Mouse (Mus musculus): Measurements from ENCODE around the gene Larp4b. TPM values are rescaled to one million over a fixed set of nuclear protein-coding genes. Genes with fewer than 3 reads are reported as not detected.

Gene Larp4b
- polyA plus RNA-seq, 1 experiment from 2014 or later, result 37.6 TPM

GRCm38 (mm10) chr13:9082128-9082883, 11.4 kb upstream of the Larp4b start:
- no peaks in the 10 kb centered on the region for H3K36me3 ChIP-seq
- no peaks in the 10 kb centered on the region for H3K27me3 ChIP-seq (replicated peaks)
- 72% methylated on average over 14 of the region's 14 CpGs for WGBS
- H3K27ac ChIP-seq, result no peak overlapping the region
- ATAC-seq (ENCODE audit: insufficient read depth, low FRiP score, low read depth), result no peak
- H3K4me3 ChIP-seq (replicated peaks), result no peak overlapping the region
- no peaks in the 10 kb centered on the region for H3K4me1 ChIP-seq
- H3K9ac ChIP-seq, result no peak overlapping the region
- no peaks in the 10 kb centered on the region for H3K9me3 ChIP-seq
- no peak overlapping the region for H3K4me2 ChIP-seq

DNA sequence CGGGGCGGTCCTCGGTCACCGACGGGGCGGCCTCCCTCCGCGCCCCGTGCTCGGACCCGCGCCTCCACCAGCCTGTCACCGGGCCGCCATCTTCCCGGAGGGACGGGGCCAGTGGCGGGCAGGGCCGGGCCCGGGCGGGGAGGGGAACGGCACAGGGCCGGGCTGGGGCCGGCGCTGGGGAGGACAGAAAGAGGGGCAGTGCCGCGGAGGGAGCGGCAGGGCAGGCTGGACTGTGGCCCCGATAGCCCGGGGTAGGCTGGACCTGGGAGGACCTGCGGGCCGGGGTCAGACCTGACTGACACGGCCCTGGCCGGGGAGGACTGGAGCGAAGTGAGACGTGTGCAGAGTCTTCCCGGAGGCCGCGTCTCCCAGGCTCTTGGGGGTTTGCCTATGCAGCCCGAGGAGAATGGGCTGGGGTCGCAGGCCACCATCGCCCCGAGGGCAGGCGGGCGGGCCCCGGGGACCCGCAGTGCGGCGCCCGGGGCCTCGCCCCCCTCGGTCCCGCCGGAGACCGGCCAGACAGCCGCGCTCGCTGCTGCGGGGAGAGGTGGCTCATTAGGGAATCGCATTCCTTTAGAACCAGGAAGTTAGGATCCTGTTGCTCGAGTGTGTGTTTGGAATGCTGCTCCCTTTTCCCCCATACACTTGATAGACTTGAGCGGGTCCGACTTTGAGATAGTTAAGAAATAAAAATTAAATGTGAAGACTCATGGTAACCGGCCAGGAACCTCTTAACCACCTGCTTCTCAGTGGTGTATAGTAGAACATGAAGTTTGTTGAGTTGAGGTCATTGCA, 702 bp downstream of the Larp4b start:
- WGBS, result under 1% methylated on average over 56 of the region's 63 CpGs
- H3K36me3 ChIP-seq, result no peaks in the 10 kb centered on the region
- H3K9ac ChIP-seq, result peak overlapping the region; percentile 98
- peak overlapping the region; percentile 58 for H3K4me2 ChIP-seq
- H3K9me3 ChIP-seq, result no peaks in the 10 kb centered on the region
- no peaks in the 10 kb centered on the region for H3K27me3 ChIP-seq (replicated peaks)
- peaks cover 9% of the 10 kb centered on the region for H3K4me1 ChIP-seq
- H3K4me3 ChIP-seq (replicated peaks), result peak overlapping the region; percentile 96
- peak; percentile 44 for ATAC-seq (ENCODE audit: insufficient read depth, low FRiP score, low read depth)
- peak overlapping the region; percentile 97 for H3K27ac ChIP-seq

GRCm38 (mm10) chr13:9099289-9099688, 5.6 kb downstream of the Larp4b start:
- 65% methylated on average over 5 of the region's 5 CpGs for WGBS
- H3K4me1 ChIP-seq, result peaks cover 9% of the 10 kb centered on the region
- no peaks in the 10 kb centered on the region for H3K36me3 ChIP-seq
- H3K27ac ChIP-seq, result no peak overlapping the region
- H3K9ac ChIP-seq, result no peak overlapping the region
- no peaks in the 10 kb centered on the region for H3K27me3 ChIP-seq (replicated peaks)
- no peak overlapping the region for H3K4me3 ChIP-seq (replicated peaks)
- H3K4me2 ChIP-seq, result no peak overlapping the region
- ATAC-seq (ENCODE audit: insufficient read depth, low FRiP score, low read depth), result no peak
- no peaks in the 10 kb centered on the region for H3K9me3 ChIP-seq

GRCm38 (mm10) chr13:9100517-9100916, 6.8 kb downstream of the Larp4b start:
- Histone ChIP-seq H3K9ac (no peak overlapping the region), H3K4me2 (no peak overlapping the region), H3K9me3 (no peaks in the 10 kb centered on the region), H3K27me3 (replicated peaks) (no peaks in the 10 kb centered on the region), H3K36me3 (no peaks in the 10 kb centered on the region), H3K27ac (no peak overlapping the region), H3K4me3 (replicated peaks) (no peak overlapping the region), H3K4me1 (peaks cover 9% of the 10 kb centered on the region)
- WGBS, result 76% methylated on average over 2 of the region's 2 CpGs
- peak; percentile 71 for ATAC-seq (ENCODE audit: insufficient read depth, low FRiP score, low read depth)

GRCm38 (mm10) chr13:9106246-9106645, 12.6 kb downstream of the Larp4b start:
- 78% methylated on average over 5 of the region's 5 CpGs for WGBS
- H3K9me3 ChIP-seq, result no peaks in the 10 kb centered on the region
- no peaks in the 10 kb centered on the region for H3K27me3 ChIP-seq (replicated peaks)
- no peak overlapping the region for H3K9ac ChIP-seq
- H3K4me1 ChIP-seq, result no peaks in the 10 kb centered on the region
- no peak overlapping the region for H3K27ac ChIP-seq
- no peak overlapping the region for H3K4me3 ChIP-seq (replicated peaks)
- no peak for ATAC-seq (ENCODE audit: insufficient read depth, low FRiP score, low read depth)
- no peaks in the 10 kb centered on the region for H3K36me3 ChIP-seq
- H3K4me2 ChIP-seq, result no peak overlapping the region

GRCm38 (mm10) chr13:9106992-9107858, 13.5 kb downstream of the Larp4b start:
- ATAC-seq (ENCODE audit: insufficient read depth, low FRiP score, low read depth), result peak; percentile 78
- no peak overlapping the region for H3K4me3 ChIP-seq (replicated peaks)
- H3K9ac ChIP-seq, result no peak overlapping the region
- H3K4me1 ChIP-seq, result no peaks in the 10 kb centered on the region
- H3K9me3 ChIP-seq, result no peaks in the 10 kb centered on the region
- H3K27ac ChIP-seq, result peak overlapping the region; percentile 35; the same call in 1 of the 2 replicates
- H3K27me3 ChIP-seq (replicated peaks), result no peaks in the 10 kb centered on the region
- no peak overlapping the region for H3K4me2 ChIP-seq
- WGBS, result 67% methylated on average over 2 of the region's 2 CpGs
- H3K36me3 ChIP-seq, result no peaks in the 10 kb centered on the region

DNA sequence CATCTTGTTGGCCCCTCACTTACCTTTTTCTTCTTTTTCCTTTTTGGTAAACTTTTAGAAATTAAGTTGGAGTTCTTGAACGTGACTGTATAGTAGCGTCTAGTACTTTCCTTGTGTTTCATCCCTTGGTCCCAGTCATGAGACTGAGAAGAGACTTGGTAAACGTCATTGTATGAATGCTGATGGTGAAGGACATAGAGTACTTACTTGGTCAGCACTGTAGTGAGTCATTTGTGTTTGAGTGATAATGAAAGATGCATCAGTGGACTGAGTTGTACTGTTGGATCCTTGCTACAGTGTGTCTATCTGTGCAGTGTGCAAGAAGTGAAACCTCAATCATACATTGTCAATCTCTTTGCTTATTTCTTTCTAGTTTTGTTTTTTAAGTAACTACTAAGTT, 20.1 kb downstream of the Larp4b start:
- H3K9ac ChIP-seq, result no peak overlapping the region
- no peak overlapping the region for H3K27ac ChIP-seq
- no peaks in the 10 kb centered on the region for H3K36me3 ChIP-seq
- H3K9me3 ChIP-seq, result no peaks in the 10 kb centered on the region
- H3K4me1 ChIP-seq, result no peaks in the 10 kb centered on the region
- H3K27me3 ChIP-seq (replicated peaks), result no peaks in the 10 kb centered on the region
- H3K4me3 ChIP-seq (replicated peaks), result no peak overlapping the region
- H3K4me2 ChIP-seq, result no peak overlapping the region
- WGBS, result 92% methylated on average over 3 of the region's 3 CpGs
- no peak for ATAC-seq (ENCODE audit: insufficient read depth, low FRiP score, low read depth)

- Histone ChIP-seq H3K36me3 (peaks cover 14% of the 10 kb centered on the region; the same call in 1 of the 2 replicates), H3K4me3 (replicated peaks) (no peak overlapping the region), H3K4me2 (no peak overlapping the region), H3K27ac (no peak overlapping the region), H3K9me3 (no peaks in the 10 kb centered on the region), H3K9ac (no peak overlapping the region), H3K4me1 (no peaks in the 10 kb centered on the region), H3K27me3 (replicated peaks) (no peaks in the 10 kb centered on the region)
- ATAC-seq (ENCODE audit: insufficient read depth, low FRiP score, low read depth), result no peak
- WGBS, result 84% methylated on average over 10 of the region's 10 CpGs
These were observed 27.3 kb downstream of the Larp4b start for GRCm38 (mm10) chr13:9120835-9121542.

DNA sequence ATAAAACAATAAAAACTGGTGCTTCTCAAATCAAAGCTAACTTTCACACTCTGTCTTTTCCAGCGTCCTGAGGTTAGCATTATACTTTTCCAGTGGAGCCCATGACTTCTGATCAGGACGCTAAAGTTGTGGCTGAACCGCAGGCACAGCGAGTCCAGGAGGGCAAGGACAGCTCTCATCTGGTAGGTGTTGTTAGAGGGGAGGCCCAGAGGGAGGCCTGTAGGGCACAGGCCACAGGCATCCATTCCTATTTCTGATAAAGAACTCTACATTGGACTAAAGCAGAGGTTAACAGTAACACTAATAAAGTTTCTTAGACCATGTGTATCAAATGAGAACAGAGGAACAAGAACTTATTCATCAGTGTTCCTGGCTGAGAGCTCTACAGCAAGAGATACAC, 28.4 kb downstream of the Larp4b start:
- H3K27ac ChIP-seq, result no peak overlapping the region
- WGBS, result 90% methylated on average over 4 of the region's 4 CpGs

DNA sequence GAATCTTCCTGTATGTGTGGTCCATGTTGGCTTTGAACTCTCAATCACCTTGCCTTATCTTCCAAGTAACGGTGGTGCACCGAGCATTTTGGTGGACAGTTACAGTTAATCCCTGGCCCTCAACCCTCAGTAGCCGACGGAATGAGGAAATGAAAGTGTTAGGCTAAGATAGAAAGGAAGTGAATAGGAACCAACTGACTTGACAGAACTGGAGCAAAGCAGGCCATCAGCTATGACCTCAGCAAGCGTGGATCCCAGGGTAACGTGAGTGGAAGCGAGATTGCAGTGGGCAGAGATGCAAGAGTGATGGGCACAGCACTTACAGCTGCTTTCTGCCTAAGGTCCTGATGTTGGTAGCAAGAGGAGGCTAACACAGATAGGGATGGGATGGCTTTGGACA, 31.5 kb downstream of the Larp4b start:
- H3K9ac ChIP-seq, result no peak overlapping the region
- no peak overlapping the region for H3K4me3 ChIP-seq (replicated peaks)
- no peaks in the 10 kb centered on the region for H3K9me3 ChIP-seq
- no peak for ATAC-seq (ENCODE audit: insufficient read depth, low FRiP score, low read depth)
- H3K27ac ChIP-seq, result no peak overlapping the region
- peaks cover 29% of the 10 kb centered on the region; the same call in 1 of the 2 replicates for H3K36me3 ChIP-seq
- H3K4me1 ChIP-seq, result no peaks in the 10 kb centered on the region
- no peak overlapping the region for H3K4me2 ChIP-seq
- H3K27me3 ChIP-seq (replicated peaks), result no peaks in the 10 kb centered on the region
- WGBS, result 88% methylated on average over 7 of the region's 7 CpGs

More for the DNA sequence above, 28.4 kb downstream of the Larp4b start:
- Histone ChIP-seq H3K27me3 (replicated peaks) (no peaks in the 10 kb centered on the region), H3K4me3 (replicated peaks) (no peak overlapping the region), H3K9me3 (no peaks in the 10 kb centered on the region), H3K4me1 (no peaks in the 10 kb centered on the region), H3K36me3 (peaks cover 14% of the 10 kb centered on the region; the same call in 1 of the 2 replicates), H3K9ac (no peak overlapping the region), H3K4me2 (no peak overlapping the region)
- ATAC-seq (ENCODE audit: insufficient read depth, low FRiP score, low read depth), result no peak

GRCm38 (mm10) chr13:9127715-9128114, 34.0 kb downstream of the Larp4b start:
- Histone ChIP-seq H3K4me1 (no peaks in the 10 kb centered on the region), H3K9me3 (no peaks in the 10 kb centered on the region), H3K27ac (no peak overlapping the region), H3K4me3 (replicated peaks) (no peak overlapping the region), H3K27me3 (replicated peaks) (no peaks in the 10 kb centered on the region), H3K4me2 (no peak overlapping the region), H3K36me3 (peaks cover 28% of the 10 kb centered on the region; the same call in 1 of the 2 replicates), H3K9ac (no peak overlapping the region)
- WGBS, result 82% methylated on average over 4 of the region's 4 CpGs
- ATAC-seq (ENCODE audit: insufficient read depth, low FRiP score, low read depth), result no peak
